Mouse (Mus musculus) CD4-positive, CD25-positive, alpha-beta regulatory T cell, adult 4 months (primary cell): ENCODE data around the gene Ppp1r12c. TPM values are rescaled to one million over a fixed set of nuclear protein-coding genes. Genes with fewer than 3 reads are reported as not detected.

Experiments used
- ATAC-seq: one replicate; pipeline ENCODE4 v1.8.0; 2017
- polyA plus RNA-seq, 2 experiments: library from polyadenylated mRNA; unstranded; fragments of 100-300 nt; shearing (Covaris generic); gene quantifications; one replicate each; pipeline ENCODE4 v1.2.1; 2017

Ppp1r12c gene
- polyA plus RNA-seq, 2 experiments from 2014 or later, result 13.5 to 27.7 TPM

DNA sequence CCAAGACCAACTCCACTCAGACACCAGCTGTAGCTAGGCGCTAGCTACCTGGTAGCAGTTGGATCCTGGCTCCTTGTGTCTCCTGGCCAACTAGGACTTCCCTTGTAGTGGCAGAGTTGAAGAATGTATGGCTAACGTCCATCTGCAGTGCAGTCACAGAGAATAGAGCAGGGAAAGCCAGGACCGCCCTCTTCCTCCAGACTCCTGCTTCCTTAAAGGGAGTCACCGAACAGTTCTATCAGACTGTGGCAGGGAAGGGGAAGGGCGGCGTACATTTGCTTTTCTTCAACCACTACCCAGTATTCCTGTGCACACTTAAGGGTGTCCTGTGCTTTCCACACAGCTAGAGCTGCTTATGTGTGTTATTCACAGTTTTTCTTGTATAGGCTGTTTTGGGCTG lies 10.2 kb downstream of the Ppp1r12c start:
- ATAC-seq, result no peak

GRCm38 (mm10) chr7:4482281-4482680 lies 19.2 kb downstream of the Ppp1r12c start:
- ATAC-seq, result no peak

- peak; percentile 78 for ATAC-seq
Observed at GRCm38 (mm10) chr7:4479674-4480073, 21.8 kb downstream of the Ppp1r12c start.

DNA sequence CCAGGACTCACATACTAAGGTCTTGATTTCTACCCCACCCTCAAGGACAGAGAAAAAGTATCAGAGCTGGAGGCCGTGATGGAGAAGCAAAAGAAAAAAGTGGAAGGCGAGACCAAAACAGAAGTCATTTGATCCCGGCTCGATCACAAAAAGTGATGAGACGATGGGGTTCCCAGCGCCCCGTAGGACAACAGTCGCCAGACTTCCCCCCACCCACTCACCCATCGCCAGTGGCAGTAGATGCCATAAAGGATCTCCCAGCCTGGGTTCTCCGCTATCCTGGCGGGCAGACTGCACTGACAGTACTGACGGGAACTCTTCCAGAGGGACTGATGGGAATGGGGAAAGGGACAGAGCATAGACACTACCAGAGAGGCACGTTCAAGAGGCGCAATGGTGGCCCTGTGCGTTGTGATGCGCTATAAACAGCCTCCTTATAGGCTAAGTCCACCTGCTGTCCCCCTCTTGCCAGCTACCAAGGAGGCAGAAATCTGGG lies 22.6 kb downstream of the Ppp1r12c start:
- ATAC-seq, result no peak

GRCm38 (mm10) chr7:4478021-4478795 lies 23.3 kb downstream of the Ppp1r12c start:
- ATAC-seq, result no peak

DNA sequence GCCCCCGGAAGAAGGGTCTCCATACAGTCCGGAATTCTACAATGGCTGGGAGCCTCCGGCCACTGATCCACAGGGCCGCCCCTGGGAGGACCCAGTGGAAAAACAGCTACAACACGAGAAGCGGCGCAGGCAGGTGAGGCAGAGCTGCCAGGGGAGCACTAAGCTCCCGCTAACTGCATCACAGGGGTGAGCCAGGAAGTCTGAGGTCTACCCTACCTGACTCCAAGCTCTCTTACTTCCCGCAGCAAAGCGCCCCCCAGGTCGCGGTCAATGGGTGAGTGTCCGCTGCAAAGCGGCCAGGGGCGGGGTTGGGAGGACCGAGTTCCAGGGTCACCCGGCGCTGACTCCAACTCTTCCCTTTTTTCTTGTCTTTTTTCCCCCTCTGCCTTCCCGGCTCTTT lies 27.5 kb downstream of the Ppp1r12c start:
- ATAC-seq, result no peak

DNA sequence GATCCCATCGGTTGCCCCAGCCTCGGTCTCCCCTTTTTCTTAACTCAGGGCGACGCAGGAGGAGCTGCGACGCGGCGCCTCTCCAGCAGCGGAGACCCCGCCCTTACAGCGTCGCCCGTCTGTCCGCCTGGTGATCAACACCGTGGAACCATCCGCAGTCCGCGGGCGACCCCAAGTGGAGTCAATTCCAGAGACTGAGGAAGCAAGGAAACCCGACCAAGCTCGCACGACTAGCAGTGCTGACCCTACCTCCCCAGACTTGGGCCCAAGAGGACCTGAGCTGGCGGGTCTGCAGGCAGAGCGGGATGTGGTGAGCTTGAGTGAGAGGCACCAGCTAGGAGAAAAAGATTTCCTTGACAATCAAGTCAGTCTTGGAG lies 30.3 kb downstream of the Ppp1r12c start:
- ATAC-seq, result no peak

- ATAC-seq, result peak; percentile 69
Observed at GRCm38 (mm10) chr7:4470275-4471178, 31.0 kb downstream of the Ppp1r12c start.

GRCm38 (mm10) chr7:4467801-4468200 lies 33.7 kb downstream of the Ppp1r12c start:
- ATAC-seq, result no peak

- peak; percentile 79 for ATAC-seq
Observed at GRCm38 (mm10) chr7:4464194-4464824, 37.2 kb downstream of the Ppp1r12c start.

GRCm38 (mm10) chr7:4460576-4461434 lies 40.7 kb downstream of the Ppp1r12c start, which contains the start of gene Eps8l1:
Gene Eps8l1, plus strand, starts transcription at chr7:4460674.
- ATAC-seq, result no peak

DNA sequence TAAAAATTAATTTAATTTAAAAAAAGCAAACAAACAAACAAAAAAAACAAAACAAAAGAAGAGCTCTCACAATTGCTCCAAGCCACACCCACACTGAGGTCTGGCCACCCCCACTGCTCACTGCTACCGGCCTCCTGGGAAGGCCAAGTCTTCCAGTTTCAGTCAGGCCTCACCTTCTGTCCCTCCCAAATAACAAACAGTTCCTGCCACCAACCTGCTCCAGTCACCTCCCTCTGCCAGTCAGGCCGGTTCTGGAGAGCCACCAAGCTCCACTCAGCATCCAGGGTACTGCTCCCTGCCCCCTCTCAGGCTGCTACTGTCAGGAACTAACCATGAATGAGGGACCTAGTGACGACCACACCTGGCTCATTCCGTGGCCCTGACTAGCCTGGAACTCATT lies 48.8 kb downstream of the Ppp1r12c start:
- no peak for ATAC-seq

- no peak for ATAC-seq
Observed at GRCm38 (mm10) chr7:4449211-4449610, 52.3 kb downstream of the Ppp1r12c start.

- no peak for ATAC-seq
Observed at GRCm38 (mm10) chr7:4448439-4448838, 53.0 kb downstream of the Ppp1r12c start.

DNA sequence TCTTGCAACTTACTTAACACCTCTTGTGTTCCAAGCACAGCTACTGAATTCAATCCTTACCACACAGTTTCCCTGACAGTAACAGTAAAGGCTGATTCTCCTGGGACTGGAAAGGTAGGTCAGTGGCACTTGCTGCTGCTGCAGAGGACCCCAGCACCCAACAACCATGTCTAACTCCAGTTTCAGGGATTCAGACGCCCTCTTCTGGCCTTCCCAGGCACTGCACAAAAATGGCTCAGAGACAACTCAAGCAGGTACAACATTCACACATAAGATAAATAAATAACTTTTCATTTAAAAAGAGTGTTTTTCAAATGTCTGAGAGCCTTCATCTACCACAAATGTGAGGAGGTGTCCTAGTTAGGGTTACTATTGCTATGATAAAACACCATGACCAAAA lies 54.3 kb downstream of the Ppp1r12c start:
- no peak for ATAC-seq

- peak; percentile 100 for ATAC-seq
Observed at GRCm38 (mm10) chr7:4445216-4445791, 56.2 kb downstream of the Ppp1r12c start, which contains the start of gene Rdh13. Gene Rdh13, minus strand, starts transcription at chr7:4445649.

- ATAC-seq, result no peak
Observed at GRCm38 (mm10) chr7:4440549-4440948, 60.9 kb downstream of the Ppp1r12c start.

DNA sequence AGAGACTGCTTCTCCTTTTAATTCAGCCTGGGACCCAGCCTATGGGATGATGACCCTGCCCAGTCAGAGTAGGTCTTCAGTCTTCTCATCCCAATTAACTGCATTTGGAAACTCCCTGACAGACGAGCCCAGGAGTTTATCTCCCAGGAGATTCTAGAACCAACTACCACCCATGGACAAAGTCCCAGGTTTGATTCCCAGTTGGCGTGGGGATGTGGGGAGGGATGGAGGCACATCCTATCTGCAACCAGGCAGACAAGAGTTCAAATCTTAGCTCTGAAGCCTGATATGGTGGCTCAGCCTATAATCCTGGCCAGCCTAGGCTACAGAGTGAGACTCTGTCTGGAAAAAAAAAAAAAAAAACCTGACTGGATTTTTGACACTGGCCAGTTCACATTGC lies 63.8 kb downstream of the Ppp1r12c start:
- no peak for ATAC-seq

GRCm38 (mm10) chr7:4432026-4432425 lies 69.5 kb downstream of the Ppp1r12c start:
- ATAC-seq, result no peak

GRCm38 (mm10) chr7:4431548-4431947 lies 69.9 kb downstream of the Ppp1r12c start:
- peak; percentile 38 for ATAC-seq
